Mouse (Mus musculus): ENCODE data around the gene Scp2. TPM values are rescaled to one million over a fixed set of nuclear protein-coding genes. Genes with fewer than 3 reads are reported as not detected.

Gene Scp2
- polyA plus RNA-seq, 1 experiment, result 115 TPM

- DNase-seq (ENCODE audit: low read depth), result no peak
Measured at GRCm38 (mm10) chr4:108130452-108130851, 14.3 kb downstream of the Scp2 start.

GRCm38 (mm10) chr4:108128339-108128738 is 16.5 kb downstream of the Scp2 start:
- TF ChIP-seq POLR2A (IDR thresholded peaks at IDR 0.05; ENCODE audit: borderline replicate concordance, extremely low read depth, insufficient read depth, insufficient read length, poor library complexity, severe bottlenecking) (no peak), CTCF (IDR thresholded peaks at IDR 0.05; ENCODE audit: borderline replicate concordance, extremely low read depth, insufficient read depth, insufficient read length) (no peak)
- no peak for DNase-seq (ENCODE audit: low read depth)

More at GRCm38 (mm10) chr4:108130452-108130851, 14.3 kb downstream of the Scp2 start:
- TF ChIP-seq CTCF (IDR thresholded peaks at IDR 0.05; ENCODE audit: borderline replicate concordance, extremely low read depth, insufficient read depth, insufficient read length) (no peak), POLR2A (IDR thresholded peaks at IDR 0.05; ENCODE audit: borderline replicate concordance, extremely low read depth, insufficient read depth, insufficient read length, poor library complexity, severe bottlenecking) (no peak)

GRCm38 (mm10) chr4:108127516-108127915 is 17.3 kb downstream of the Scp2 start:
- TF ChIP-seq CTCF (IDR thresholded peaks at IDR 0.05; ENCODE audit: borderline replicate concordance, extremely low read depth, insufficient read depth, insufficient read length) (no peak), POLR2A (IDR thresholded peaks at IDR 0.05; ENCODE audit: borderline replicate concordance, extremely low read depth, insufficient read depth, insufficient read length, poor library complexity, severe bottlenecking) (no peak)
- DNase-seq (ENCODE audit: low read depth), result no peak

GRCm38 (mm10) chr4:108126260-108126659 is 18.5 kb downstream of the Scp2 start:
- DNase-seq (ENCODE audit: low read depth), result no peak
- no peak for TF ChIP-seq POLR2A (IDR thresholded peaks at IDR 0.05; ENCODE audit: borderline replicate concordance, extremely low read depth, insufficient read depth, insufficient read length, poor library complexity, severe bottlenecking)
- no peak for TF ChIP-seq CTCF (IDR thresholded peaks at IDR 0.05; ENCODE audit: borderline replicate concordance, extremely low read depth, insufficient read depth, insufficient read length)

- DNase-seq (ENCODE audit: low read depth), result no peak
Measured at GRCm38 (mm10) chr4:108124104-108124503, 20.7 kb downstream of the Scp2 start.

GRCm38 (mm10) chr4:108117924-108118876 is 26.6 kb downstream of the Scp2 start:
- no peak for TF ChIP-seq CTCF (IDR thresholded peaks at IDR 0.05; ENCODE audit: borderline replicate concordance, extremely low read depth, insufficient read depth, insufficient read length)
- 0 out of 2 replicates have a peak, but pooled peaks have one; percentile 24 for TF ChIP-seq POLR2A (IDR thresholded peaks at IDR 0.05; ENCODE audit: borderline replicate concordance, extremely low read depth, insufficient read depth, insufficient read length, poor library complexity, severe bottlenecking)
- DNase-seq (ENCODE audit: low read depth), result peak; percentile 94

More at GRCm38 (mm10) chr4:108124104-108124503, 20.7 kb downstream of the Scp2 start:
- TF ChIP-seq CTCF (IDR thresholded peaks at IDR 0.05; ENCODE audit: borderline replicate concordance, extremely low read depth, insufficient read depth, insufficient read length) (no peak), POLR2A (IDR thresholded peaks at IDR 0.05; ENCODE audit: borderline replicate concordance, extremely low read depth, insufficient read depth, insufficient read length, poor library complexity, severe bottlenecking) (no peak)

GRCm38 (mm10) chr4:108117488-108117887 is 27.3 kb downstream of the Scp2 start:
- no peak for TF ChIP-seq POLR2A (IDR thresholded peaks at IDR 0.05; ENCODE audit: borderline replicate concordance, extremely low read depth, insufficient read depth, insufficient read length, poor library complexity, severe bottlenecking)
- TF ChIP-seq CTCF (IDR thresholded peaks at IDR 0.05; ENCODE audit: borderline replicate concordance, extremely low read depth, insufficient read depth, insufficient read length), result no peak
- DNase-seq (ENCODE audit: low read depth), result no peak

- no peak for TF ChIP-seq POLR2A (IDR thresholded peaks at IDR 0.05; ENCODE audit: borderline replicate concordance, extremely low read depth, insufficient read depth, insufficient read length, poor library complexity, severe bottlenecking)
- no peak for TF ChIP-seq CTCF (IDR thresholded peaks at IDR 0.05; ENCODE audit: borderline replicate concordance, extremely low read depth, insufficient read depth, insufficient read length)
Measured at GRCm38 (mm10) chr4:108116466-108116865, 28.3 kb downstream of the Scp2 start.

GRCm38 (mm10) chr4:108110706-108111105 is 34.1 kb downstream of the Scp2 start:
- no peak for TF ChIP-seq POLR2A (IDR thresholded peaks at IDR 0.05; ENCODE audit: borderline replicate concordance, extremely low read depth, insufficient read depth, insufficient read length, poor library complexity, severe bottlenecking)
- TF ChIP-seq CTCF (IDR thresholded peaks at IDR 0.05; ENCODE audit: borderline replicate concordance, extremely low read depth, insufficient read depth, insufficient read length), result no peak
- DNase-seq (ENCODE audit: low read depth), result no peak

More at GRCm38 (mm10) chr4:108116466-108116865, 28.3 kb downstream of the Scp2 start:
- no peak for DNase-seq (ENCODE audit: low read depth)

GRCm38 (mm10) chr4:108109728-108110127 is 35.1 kb downstream of the Scp2 start:
- no peak for DNase-seq (ENCODE audit: low read depth)
- TF ChIP-seq CTCF (IDR thresholded peaks at IDR 0.05; ENCODE audit: borderline replicate concordance, extremely low read depth, insufficient read depth, insufficient read length) (no peak), POLR2A (IDR thresholded peaks at IDR 0.05; ENCODE audit: borderline replicate concordance, extremely low read depth, insufficient read depth, insufficient read length, poor library complexity, severe bottlenecking) (no peak)

- no peak for DNase-seq (ENCODE audit: low read depth)
- TF ChIP-seq POLR2A (IDR thresholded peaks at IDR 0.05; ENCODE audit: borderline replicate concordance, extremely low read depth, insufficient read depth, insufficient read length, poor library complexity, severe bottlenecking), result no peak
- TF ChIP-seq CTCF (IDR thresholded peaks at IDR 0.05; ENCODE audit: borderline replicate concordance, extremely low read depth, insufficient read depth, insufficient read length), result no peak
Measured at GRCm38 (mm10) chr4:108096345-108096744, 48.5 kb downstream of the Scp2 start, which contains the start of gene Podn. Podn (minus strand) TSS chr4:108096445.

Data from brain, embryonic 14.5 days (tissue).